Mouse (Mus musculus) myocyte (in vitro differentiated cells): ENCODE results near the gene Nedd9. TPM values are rescaled to one million over a fixed set of nuclear protein-coding genes. Genes with fewer than 3 reads are reported as not detected.

Experiments used
- H3K27me3 ChIP-seq: one replicate; pipeline ENCODE4 v1.6.1; 2011; ENCODE audit not compliant: control insufficient read depth, insufficient read depth, insufficient read length
- H3K36me3 ChIP-seq: one replicate; pipeline ENCODE4 v1.6.1; 2011; ENCODE audit not compliant: control insufficient read depth, insufficient read depth
- H3K4me2 ChIP-seq: one replicate; pipeline ENCODE4 v1.6.1; 2011; ENCODE audit warnings: low read depth, control low read depth
- H3K4me3 ChIP-seq: one replicate; pipeline ENCODE4 v1.5.1; 2011; ENCODE audit warnings: mild to moderate bottlenecking, control low read depth, moderate library complexity
- H3K79me2 ChIP-seq: one replicate; pipeline ENCODE4 v1.6.1; 2011; ENCODE audit not compliant: control insufficient read depth, insufficient read depth
- H3ac ChIP-seq: one replicate; pipeline ENCODE4 v1.6.1; 2011; ENCODE audit not compliant: control insufficient read depth, insufficient read length
- CEBPB ChIP-seq: IDR thresholded peaks from 2 replicates; pipeline ENCODE4 v1.6.1; 2011; ENCODE audit warnings: mild to moderate bottlenecking, moderate library complexity; ENCODE audit not compliant: poor library complexity, insufficient read depth, severe bottlenecking
- E2F4 ChIP-seq: IDR thresholded peaks from one replicate; pipeline ENCODE4 v1.6.1; 2011; ENCODE audit warnings: mild to moderate bottlenecking, control low read depth, moderate library complexity; ENCODE audit not compliant: insufficient read depth
- MAX ChIP-seq: IDR thresholded peaks from one replicate; pipeline ENCODE4 v1.6.1; 2011; ENCODE audit warnings: low read depth, mild to moderate bottlenecking, control low read depth
- MYOD1 ChIP-seq, 3 experiments: IDR thresholded peaks; one replicate each; pipeline ENCODE4 v1.6.1; 2011; ENCODE audit warnings: control low read depth in 2 of 3, low read depth in 2 of 3, mild to moderate bottlenecking in 2 of 3, moderate library complexity in 1 of 3; ENCODE audit not compliant: insufficient read length in 2 of 3, control insufficient read depth in 1 of 3
- MYOG ChIP-seq, 3 experiments: IDR thresholded peaks; one replicate each; pipeline ENCODE4 v1.6.1; 2011; ENCODE audit warnings: control low read depth in 2 of 3, low read depth in 2 of 3, mild to moderate bottlenecking in 2 of 3; ENCODE audit not compliant: insufficient read length in 2 of 3, control insufficient read depth in 1 of 3, insufficient read depth in 1 of 3
- POLR2A ChIP-seq: IDR thresholded peaks from one replicate; pipeline ENCODE4 v1.6.1; 2011; ENCODE audit warnings: low read depth, mild to moderate bottlenecking, control low read depth, moderate library complexity; ENCODE audit not compliant: insufficient read length
- POLR2AphosphoS2 ChIP-seq: IDR thresholded peaks from one replicate; pipeline ENCODE4 v1.6.1; 2011; ENCODE audit warnings: low read depth, control low read depth; ENCODE audit not compliant: insufficient read length
- REST ChIP-seq: IDR thresholded peaks from one replicate; pipeline ENCODE4 v1.6.1; 2011; ENCODE audit warnings: mild to moderate bottlenecking, control low read depth, moderate library complexity; ENCODE audit not compliant: insufficient read depth, insufficient read length
- SRF ChIP-seq: IDR thresholded peaks from one replicate; pipeline ENCODE4 v1.6.1; 2011; ENCODE audit warnings: low read depth; ENCODE audit not compliant: control insufficient read depth, insufficient read length
- TCF12 ChIP-seq: IDR thresholded peaks from one replicate; pipeline ENCODE4 v1.6.1; 2011; ENCODE audit warnings: mild to moderate bottlenecking, control low read depth; ENCODE audit not compliant: poor library complexity, insufficient read depth, severe bottlenecking
- TCF3 ChIP-seq: IDR thresholded peaks from one replicate; pipeline ENCODE4 v1.6.1; 2011; ENCODE audit warnings: low read depth, control low read depth; ENCODE audit not compliant: insufficient read length
- USF1 ChIP-seq: IDR thresholded peaks from one replicate; pipeline ENCODE4 v1.6.1; 2011; ENCODE audit warnings: low read depth, mild to moderate bottlenecking, control low read depth, moderate library complexity
- polyA plus RNA-seq: library from polyadenylated mRNA; unstranded; fragments of >200 nt; fragmentation: generic; extraction: Trizol; gene quantifications from one replicate; pipeline ENCODE4 v1.2.1, GENCODE M21; 2012; ENCODE audit warnings: missing spikeins

The Nedd9 gene
- polyA plus RNA-seq, 1 experiment: 11.6 TPM

GRCm38 (mm10) chr13:41457798-41458390 lies 29.3 kb downstream of the Nedd9 start:
- no peak overlapping the region for H3ac ChIP-seq
- H3K4me3 ChIP-seq: no peak overlapping the region
- no peaks in the 10 kb centered on the region for H3K36me3 ChIP-seq
- TF ChIP-seq REST (no peak), SRF (no peak), MYOG (IDR thresholded peaks at IDR 0.05; ENCODE audit: control insufficient read depth in 1 of 3, insufficient read depth in 1 of 3, insufficient read length in 2 of 3, low read depth in 2 of 3) (no peak), TCF3 (no peak), POLR2A (no peak), MYOD1 (IDR thresholded peaks at IDR 0.05; ENCODE audit: control insufficient read depth in 1 of 3, insufficient read length in 2 of 3, low read depth in 2 of 3) (no peak)
- H3K4me2 ChIP-seq: no peak overlapping the region
- no peaks in the 10 kb centered on the region for H3K27me3 ChIP-seq
- H3K79me2 ChIP-seq: no peaks in the 10 kb centered on the region

GRCm38 (mm10) chr13:41457030-41457797 lies 29.9 kb downstream of the Nedd9 start:
- Histone ChIP-seq H3K4me3 (no peak overlapping the region), H3K4me2 (no peak overlapping the region), H3K27me3 (no peaks in the 10 kb centered on the region), H3K36me3 (no peaks in the 10 kb centered on the region), H3ac (no peak overlapping the region), H3K79me2 (no peaks in the 10 kb centered on the region)
- TF ChIP-seq E2F4: no peak
- TF ChIP-seq TCF12: no peak
- no peak for TF ChIP-seq MYOG (IDR thresholded peaks at IDR 0.05; ENCODE audit: control insufficient read depth in 1 of 3, insufficient read depth in 1 of 3, insufficient read length in 2 of 3, low read depth in 2 of 3)
- no peak for TF ChIP-seq TCF3
- no peak for TF ChIP-seq SRF

- Histone ChIP-seq H3K4me3 (no peak overlapping the region), H3ac (no peak overlapping the region), H3K4me2 (no peak overlapping the region), H3K79me2 (no peaks in the 10 kb centered on the region), H3K27me3 (no peaks in the 10 kb centered on the region), H3K36me3 (no peaks in the 10 kb centered on the region)
- peak in 1 of 3 experiments; percentile 40 for TF ChIP-seq MYOD1 (IDR thresholded peaks at IDR 0.05; ENCODE audit: control insufficient read depth in 1 of 3, insufficient read length in 2 of 3, low read depth in 2 of 3)
- no peak for TF ChIP-seq USF1
Measured at GRCm38 (mm10) chr13:41456292-41457029, 30.7 kb downstream of the Nedd9 start.

GRCm38 (mm10) chr13:41453227-41454193 lies 33.7 kb downstream of the Nedd9 start:
- Histone ChIP-seq H3ac (no peak overlapping the region), H3K79me2 (no peaks in the 10 kb centered on the region), H3K4me2 (no peak overlapping the region), H3K36me3 (no peaks in the 10 kb centered on the region), H3K4me3 (no peak overlapping the region), H3K27me3 (no peaks in the 10 kb centered on the region)
- TF ChIP-seq POLR2AphosphoS2: no peak
- TF ChIP-seq CEBPB: no peak
- TF ChIP-seq TCF3: no peak
- TF ChIP-seq MYOD1 (IDR thresholded peaks at IDR 0.05; ENCODE audit: control insufficient read depth in 1 of 3, insufficient read length in 2 of 3, low read depth in 2 of 3): peak in 1 of 3 experiments; percentile 62

GRCm38 (mm10) chr13:41450821-41451220 lies 36.3 kb downstream of the Nedd9 start:
- no peaks in the 10 kb centered on the region for H3K27me3 ChIP-seq
- no peak for TF ChIP-seq E2F4
- TF ChIP-seq POLR2AphosphoS2: no peak
- no peak for TF ChIP-seq SRF
- TF ChIP-seq REST: no peak
- no peak for TF ChIP-seq MAX
- no peak for TF ChIP-seq MYOG (IDR thresholded peaks at IDR 0.05; ENCODE audit: control insufficient read depth in 1 of 3, insufficient read depth in 1 of 3, insufficient read length in 2 of 3, low read depth in 2 of 3)
- TF ChIP-seq TCF3: no peak

More at GRCm38 (mm10) chr13:41450821-41451220, 36.3 kb downstream of the Nedd9 start:
- Histone ChIP-seq H3K79me2 (no peaks in the 10 kb centered on the region), H3ac (no peak overlapping the region), H3K4me3 (no peak overlapping the region), H3K4me2 (no peak overlapping the region), H3K36me3 (no peaks in the 10 kb centered on the region)
